Mouse (Mus musculus) bone marrow macrophage, adult 2 months (primary cell): Measurements from ENCODE around the gene Mau2.

ENCODE experiments used
- CTCF ChIP-seq: IDR thresholded peaks from 2 replicates; pipeline ENCODE4 v1.5.1; 2012; ENCODE audit warnings: low read depth, mild to moderate bottlenecking, low read length, moderate library complexity
- POLR2A ChIP-seq: IDR thresholded peaks from 2 replicates; pipeline ENCODE4 v1.6.1; 2012; ENCODE audit warnings: mild to moderate bottlenecking, low read depth, low read length, borderline replicate concordance

- TF ChIP-seq POLR2A (no peak), CTCF (no peak)
Measured at GRCm38 (mm10) chr8:70049662-70050061, 7.1 kb upstream of the Mau2 start.
